22 mouse cellular contexts compared by ENCODE assay signal in genomic region chr15:6786212-6786611, GRCm38 (mm10).
DNase-seq lines count a peak whose midpoint lies in the region; TF ChIP-seq lines count a peak whose summit lies in the region.
"Had no signal": no experiment of that assay in that cellular context is flagged by ENCODE, and none has a peak within 500 bp of the region (broad histone marks: within the 10 kb centered on the region; RNA-seq: fewer than 3 reads in every experiment).

No protein-coding gene starts in this region.

- H3K36me3 ChIP-seq in CH12.LX (replicated peaks in 1 of 2; ENCODE audit: control insufficient read depth in 1 of 2, insufficient read depth in 1 of 2, low read length in 1 of 2) (peaks cover 59 to 87% of the 10 kb centered on the region in 2 experiments), MEL (ENCODE audit: control insufficient read depth in 1 of 2, insufficient read depth in 2 of 2, low read length in 2 of 2) (peaks cover 0 to 54% of the 10 kb centered on the region in 2 experiments; a peak in 2 of 4 replicates)

- H3K27me3 ChIP-seq in CH12.LX (replicated peaks) = no peaks in the 10 kb centered on the region
- H3K27me3 ChIP-seq in MEL (ENCODE audit: control insufficient read depth in 1 of 2, insufficient read depth in 2 of 2, low read length in 2 of 2) = no peaks in the 10 kb centered on the region
- H3K27me3 ChIP-seq: embryonic facial prominence, embryonic 13.5 days; embryonic facial prominence, embryonic 15.5 days; forebrain, embryonic 12.5 days had no signal

- no peaks in the 10 kb centered on the region for H3K9me3 ChIP-seq in CH12.LX (replicated peaks; ENCODE audit: low read length)
- no peaks in the 10 kb centered on the region for H3K9me3 ChIP-seq in MEL (replicated peaks; ENCODE audit: insufficient read depth, low read length)
- H3K9me3 ChIP-seq: embryonic facial prominence, embryonic 13.5 days; embryonic facial prominence, embryonic 15.5 days; forebrain, embryonic 10.5 days; forebrain, embryonic 12.5 days; G1E had no signal

- TF ChIP-seq RAD21 in CH12.LX (IDR thresholded peaks at IDR 0.05; ENCODE audit: low read depth, low read length) = no peak
- TF ChIP-seq RAD21 in MEL (IDR thresholded peaks at IDR 0.05; ENCODE audit: low read depth, low read length) = no peak

- no peak overlapping the region for H3K9ac ChIP-seq in CH12.LX (ENCODE audit: insufficient read depth, low read depth)
- no peak overlapping the region for H3K9ac ChIP-seq in MEL (ENCODE audit: control insufficient read depth, low read depth, low read length, poor library complexity, severe bottlenecking)
- H3K9ac ChIP-seq: embryonic facial prominence, embryonic 13.5 days; embryonic facial prominence, embryonic 15.5 days; forebrain, embryonic 12.5 days had no signal

- DNase-seq in gastrocnemius, adult 2 months = no peak
- DNase-seq in gastrocnemius, postnatal 10 days = no peak
- DNase-seq in CH12.LX (ENCODE audit: extremely low read depth) (no peak), MEL (ENCODE audit: low read depth, low spot score) (no peak)
- DNase-seq in kidney, adult 18-20 months = no peak
- DNase-seq: adrenal gland, adult 2 months; adrenal gland, postnatal 10 days; adrenal gland, postnatal 25 days; B cell, adult 2 months; cerebellum, adult 11 months; cerebellum, adult 18-20 months; cerebellum, adult 8-10 months; cerebellum, adult 9-11 months; cerebellum, postnatal 14 days; cerebellum, postnatal 36 days; embryo, embryonic 11 days had no signal

- no peak for TF ChIP-seq EP300 in CH12.LX (IDR thresholded peaks at IDR 0.05; ENCODE audit: low read length)
- TF ChIP-seq EP300 in MEL (IDR thresholded peaks at IDR 0.05; ENCODE audit: low read depth in 1 of 2, low read length in 2 of 2) = no peak

- in situ Hi-C loops in CH12.LX (cut with MboI; ENCODE audit: low pct_ligation_motif_present, low pct_unique_long_range_greater_than_20kb, low sequenced_read_pairs) = no loop called here

- intact Hi-C loops in gastrocnemius, adult 2 months (cut with DNase I) = no loop called here

- TF ChIP-seq POLR2A in CH12.LX (IDR thresholded peaks at IDR 0.05; ENCODE audit: low read depth, low read length) (no peak), MEL (IDR thresholded peaks at IDR 0.05; ENCODE audit: control insufficient read depth in 1 of 2, insufficient read depth in 1 of 2, low read depth in 1 of 2, low read length in 2 of 2, poor library complexity in 1 of 2) (no peak)

- no peak overlapping the region for H3K4me2 ChIP-seq in CH12.LX (ENCODE audit: insufficient read depth, low read depth, poor library complexity, severe bottlenecking)
- H3K4me2 ChIP-seq: embryonic facial prominence, embryonic 13.5 days; embryonic facial prominence, embryonic 15.5 days; forebrain, embryonic 12.5 days had no signal

- H3K27ac ChIP-seq in gastrocnemius, adult 2 months = peak overlapping the region; percentile 72
- H3K27ac ChIP-seq in CH12.LX (ENCODE audit: insufficient read depth, low read depth) (no peak overlapping the region), MEL (ENCODE audit: control insufficient read depth, low read depth, low read length) (no peak overlapping the region)
- H3K27ac ChIP-seq: embryonic facial prominence, embryonic 13.5 days; embryonic facial prominence, embryonic 15.5 days; forebrain, embryonic 10.5 days; forebrain, embryonic 12.5 days had no signal

- dilution Hi-C loops in CH12.LX (cut with MboI; ENCODE audit: extremely low pct_ligation_motif_present, extremely low pct_unique_long_range_greater_than_20kb, low sequenced_read_pairs) = no loop called here

- no peak for TF ChIP-seq CTCF in gastrocnemius, adult 2 months (IDR thresholded peaks at IDR 0.05)
- TF ChIP-seq CTCF in CH12.LX (conservative IDR thresholded peaks at IDR 0.05 in 1 of 2, IDR thresholded peaks at IDR 0.05 in 1 of 2; ENCODE audit: low read depth in 2 of 2, low read length in 2 of 2) (no peak), MEL (IDR thresholded peaks at IDR 0.05 in 2 of 3, conservative IDR thresholded peaks at IDR 0.05 in 1 of 3; ENCODE audit: control insufficient read depth in 1 of 3, insufficient read depth in 1 of 3, low read depth in 2 of 3, low read length in 3 of 3, poor library complexity in 1 of 3, severe bottlenecking in 1 of 3) (no peak)

- H3K79me2 ChIP-seq in CH12.LX (replicated peaks; ENCODE audit: control insufficient read depth, extremely low read depth, insufficient read depth, poor library complexity, severe bottlenecking) (no peaks in the 10 kb centered on the region), MEL (ENCODE audit: control insufficient read depth, insufficient read depth, low read length, poor library complexity) (no peaks in the 10 kb centered on the region)

- no peaks in the 10 kb centered on the region for H3K4me1 ChIP-seq in CH12.LX (ENCODE audit: control insufficient read depth in 1 of 2, insufficient read depth in 2 of 2)
- no peaks in the 10 kb centered on the region for H3K4me1 ChIP-seq in MEL (ENCODE audit: control insufficient read depth in 1 of 2, insufficient read depth in 2 of 2, low read length in 2 of 2)
- H3K4me1 ChIP-seq: embryonic facial prominence, embryonic 13.5 days; embryonic facial prominence, embryonic 15.5 days; forebrain, embryonic 10.5 days; forebrain, embryonic 12.5 days had no signal

- H3K4me3 ChIP-seq in gastrocnemius, adult 2 months = peak overlapping the region; percentile 38
- H3K4me3 ChIP-seq in CH12.LX (replicated peaks in 1 of 3; ENCODE audit: low read depth in 2 of 3, low read length in 2 of 3, poor library complexity in 1 of 3) = no peak overlapping the region
- no peak overlapping the region for H3K4me3 ChIP-seq in MEL (ENCODE audit: control insufficient read depth in 1 of 2, insufficient read depth in 1 of 2, low read depth in 2 of 2, low read length in 2 of 2)
- H3K4me3 ChIP-seq: embryonic facial prominence, embryonic 13.5 days; embryonic facial prominence, embryonic 15.5 days; erythroblast, embryonic 14.5 days; forebrain, embryonic 10.5 days; forebrain, embryonic 12.5 days had no signal

TF ChIP-seq in CH12.LX, 34 proteins besides CTCF, POLR2A, EP300 and RAD21:
- TF ChIP-seq MAFK (IDR thresholded peaks at IDR 0.05; ENCODE audit: insufficient replicate concordance, low read length) (peak; percentile 80), MEF2A (IDR thresholded peaks at IDR 0.05; ENCODE audit: borderline replicate concordance, low read depth, low read length) (no peak), GABPA (IDR thresholded peaks at IDR 0.05; ENCODE audit: insufficient replicate concordance, low read depth, low read length) (no peak)

TF ChIP-seq in MEL, 35 proteins besides CTCF, POLR2A, EP300 and RAD21:
- TF ChIP-seq MAFK (IDR thresholded peaks at IDR 0.05; ENCODE audit: borderline replicate concordance, low read depth, low read length) (peak; percentile 80), UBTF (IDR thresholded peaks at IDR 0.05; ENCODE audit: borderline replicate concordance, insufficient read depth, low read depth, low read length) (no peak)
